Mouse (Mus musculus): ENCODE data around the gene Cenpk. TPM values are rescaled to one million over a fixed set of nuclear protein-coding genes. Genes with fewer than 3 reads are reported as not detected.
"Not testable (repeated sequence)": the region's sequence is repeated elsewhere in the genome, so short reads cannot be mapped to it uniquely, and the experiment has no call there.

Gene Cenpk
- total RNA-seq (2021), result 1 to 10 TPM in 1 of 2 experiments, under 1 TPM in 1; 0.46 to 1.1 TPM
- long read RNA-seq, experiment 1, partial matches to known transcripts, result 1 of 3 reads
- long read RNA-seq, experiment 1, other reads (novel, unspliced or antisense), result 2 of 3 reads
- long read RNA-seq, experiment 2, result 0 reads

- DNase-seq, result peak; percentile 95
These were observed at the start of gene Cenpk, which contains the start of gene Ppwd1 for GRCm38 (mm10) chr13:104228384-104229066. Gene Cenpk, plus strand, starts transcription at chr13:104228611. Gene Ppwd1, minus strand, starts transcription at chr13:104228843.

GRCm38 (mm10) chr13:104178650-104179121 lies 49.7 kb upstream of the Cenpk start, which contains the start of gene Trim23:
Gene Trim23, plus strand, starts transcription at chr13:104178797.
- DNase-seq, result peak; percentile 97

GRCm38 (mm10) chr13:104179176-104179888 lies 49.1 kb upstream of the Cenpk start:
- no peak for DNase-seq

GRCm38 (mm10) chr13:104187357-104187756 lies 41.1 kb upstream of the Cenpk start:
- no peak for DNase-seq

GRCm38 (mm10) chr13:104195891-104196290 lies 32.5 kb upstream of the Cenpk start:
- not testable (repeated sequence) for DNase-seq

GRCm38 (mm10) chr13:104204313-104204712 lies 24.1 kb upstream of the Cenpk start:
- DNase-seq, result no peak

- DNase-seq, result no peak
These were observed 933 bp upstream of the Cenpk start for GRCm38 (mm10) chr13:104227478-104227877.

- DNase-seq, result no peak
These were observed 770 bp downstream of the Cenpk start for GRCm38 (mm10) chr13:104229181-104229580.

- no peak for DNase-seq
These were observed 30.6 kb downstream of the Cenpk start for GRCm38 (mm10) chr13:104258997-104259396.

- no peak for DNase-seq
These were observed 56.6 kb downstream of the Cenpk start for GRCm38 (mm10) chr13:104285031-104285431.

- peak; percentile 13 for DNase-seq
These were observed 57.4 kb downstream of the Cenpk start for GRCm38 (mm10) chr13:104285737-104286311.

- DNase-seq, result no peak
These were observed 57.9 kb downstream of the Cenpk start for GRCm38 (mm10) chr13:104286336-104286735.

GRCm38 (mm10) chr13:104286897-104287309 lies 58.5 kb downstream of the Cenpk start:
- DNase-seq, result peak; percentile 90

- no peak for DNase-seq
These were observed 59.2 kb downstream of the Cenpk start, which contains the start of gene Adamts6 for GRCm38 (mm10) chr13:104287366-104288225. Gene Adamts6, plus strand, starts transcription at chr13:104287835.

- DNase-seq, result peak; percentile 22
These were observed 59.9 kb downstream of the Cenpk start for GRCm38 (mm10) chr13:104288226-104288859.

GRCm38 (mm10) chr13:104289176-104289575 lies 60.8 kb downstream of the Cenpk start:
- no peak for DNase-seq

GRCm38 (mm10) chr13:104295472-104295871 lies 67.1 kb downstream of the Cenpk start:
- DNase-seq, result no peak

Data from gastrocnemius, postnatal 25 days (tissue).